Mouse (Mus musculus): Measurements from ENCODE around the gene Pth2r.

- TF ChIP-seq CTCF (IDR thresholded peaks at IDR 0.05) (no peak), POLR2A (IDR thresholded peaks at IDR 0.05; ENCODE audit: insufficient read depth, low read depth, low read length) (no peak)
These were observed 72.3 kb downstream of the Pth2r start for GRCm38 (mm10) chr1:65354153-65354552.

All from heart, adult 2 months (tissue).